Mouse (Mus musculus) embryonic facial prominence, embryonic 15.5 days (tissue): ENCODE data around the gene Pde10a. TPM values are rescaled to one million over a fixed set of nuclear protein-coding genes. Genes with fewer than 3 reads are reported as not detected.
A peak's percentile ranks its signal among the peaks of the same experiment; 100 is the strongest.

ENCODE experiments used
- ATAC-seq: fragments of 200-750 bp; cut with Nextera tagmentation; 2 replicates; pipeline ENCODE4 v1.8.0; 2017; ENCODE audit warnings: low read depth, moderate TSS enrichment; ENCODE audit not compliant: insufficient number of reproducible peaks, low FRiP score, low TSS enrichment
- H3K27ac ChIP-seq: fragments of 300-500 bp; sonication (generic); replicated peaks from 2 replicates; pipeline ENCODE4 v1.5.1; 2015; ENCODE audit warnings: mild to moderate bottlenecking, inconsistent platforms
- H3K27me3 ChIP-seq: fragments of 300-500 bp; sonication (generic); 2 replicates; pipeline ENCODE4 v1.6.1; 2015; ENCODE audit warnings: inconsistent platforms
- H3K36me3 ChIP-seq: fragments of 300-500 bp; sonication (generic); 2 replicates; pipeline ENCODE4 v1.6.1; 2015; ENCODE audit warnings: mild to moderate bottlenecking, inconsistent platforms
- H3K4me1 ChIP-seq: fragments of 300-500 bp; sonication (generic); 2 replicates; pipeline ENCODE4 v1.6.1; 2015; ENCODE audit warnings: inconsistent platforms
- H3K4me2 ChIP-seq: fragments of 300-500 bp; sonication (generic); replicated peaks from 2 replicates; pipeline ENCODE4 v1.6.1; 2015; ENCODE audit warnings: mild to moderate bottlenecking, inconsistent platforms
- H3K4me3 ChIP-seq: fragments of 300-500 bp; sonication (generic); replicated peaks from 2 replicates; pipeline ENCODE4 v1.5.1; 2015; ENCODE audit warnings: mild to moderate bottlenecking, inconsistent platforms
- H3K9ac ChIP-seq: fragments of 300-500 bp; sonication (generic); 2 replicates; pipeline ENCODE4 v1.6.1; 2015; ENCODE audit warnings: inconsistent platforms
- H3K9me3 ChIP-seq: fragments of 300-500 bp; sonication (generic); replicated peaks from 2 replicates; pipeline ENCODE4 v1.6.1; 2016; ENCODE audit warnings: inconsistent platforms
- WGBS: fragments of 180-500 bp; shearing (Covaris S2); methylation state at CpG from one replicate; pipeline ENCODE4 v1.1.7; 2015; 5-methylcytosine and 5-hydroxymethylcytosine counted together
- polyA plus RNA-seq: library from polyadenylated mRNA; unstranded; fragments of >200 nt; fragmentation: Nextera tagmentation; extraction: Ambion mirVana; gene quantifications from 2 replicates; pipeline ENCODE4 v1.2.1, GENCODE M21; 2015

The Pde10a gene
- polyA plus RNA-seq = 3.0 and 3.9 TPM in 2 replicates

GRCm38 (mm10) chr17:8525225-8525721 lies at the start of gene Pde10a:
Pde10a (plus strand) TSS chr17:8525372.
- H3K4me3 ChIP-seq = peak within 1 kb of the TSS; percentile 52
- H3K36me3 ChIP-seq = no peaks in the 10 kb centered on the region
- H3K9ac ChIP-seq = peak within 1 kb of the TSS; percentile 21; the same call in 1 of the 2 replicates
- H3K4me1 ChIP-seq = peaks cover 18% of the 10 kb centered on the region
- peak within 1 kb of the TSS; percentile 96 for H3K4me2 ChIP-seq
- H3K9me3 ChIP-seq = no peaks in the 10 kb centered on the region
- WGBS = under 1% methylated on average over 22 of the region's 22 CpGs
- peaks cover 46% of the 10 kb centered on the region for H3K27me3 ChIP-seq
- ATAC-seq = no peak
- H3K27ac ChIP-seq = peak within 1 kb of the TSS; percentile 22; the same call in 1 of the 2 replicates

GRCm38 (mm10) chr17:8478554-8478953 lies 46.6 kb upstream of the Pde10a start:
- no peaks in the 10 kb centered on the region for H3K4me1 ChIP-seq
- ATAC-seq = no peak
- no peaks in the 10 kb centered on the region for H3K27me3 ChIP-seq
- no peak overlapping the region for H3K27ac ChIP-seq
- no peak overlapping the region for H3K4me3 ChIP-seq
- no peaks in the 10 kb centered on the region for H3K36me3 ChIP-seq
- 36% methylated on average over 3 of the region's 3 CpGs for WGBS
- H3K9me3 ChIP-seq = no peaks in the 10 kb centered on the region
- H3K9ac ChIP-seq = no peak overlapping the region
- H3K4me2 ChIP-seq = no peak overlapping the region

GRCm38 (mm10) chr17:8479493-8480128 lies 45.6 kb upstream of the Pde10a start:
- H3K4me2 ChIP-seq = no peak overlapping the region
- no peaks in the 10 kb centered on the region for H3K27me3 ChIP-seq
- H3K36me3 ChIP-seq = no peaks in the 10 kb centered on the region
- H3K27ac ChIP-seq = no peak overlapping the region
- no peak overlapping the region for H3K9ac ChIP-seq
- H3K4me1 ChIP-seq = no peaks in the 10 kb centered on the region
- no peaks in the 10 kb centered on the region for H3K9me3 ChIP-seq
- WGBS = 78% methylated on average over 9 of the region's 9 CpGs
- ATAC-seq = no peak
- H3K4me3 ChIP-seq = no peak overlapping the region

- H3K4me1 ChIP-seq = no peaks in the 10 kb centered on the region
- 88% methylated on average over 10 of the region's 10 CpGs for WGBS
- no peaks in the 10 kb centered on the region for H3K9me3 ChIP-seq
- H3K4me3 ChIP-seq = no peak overlapping the region
- H3K4me2 ChIP-seq = no peak overlapping the region
- no peak for ATAC-seq
- no peak overlapping the region for H3K9ac ChIP-seq
- H3K36me3 ChIP-seq = no peaks in the 10 kb centered on the region
- no peak overlapping the region for H3K27ac ChIP-seq
- H3K27me3 ChIP-seq = no peaks in the 10 kb centered on the region
Observed at GRCm38 (mm10) chr17:8481797-8482196, 43.4 kb upstream of the Pde10a start.

- H3K4me1 ChIP-seq = peaks cover 4% of the 10 kb centered on the region; the same call in 1 of the 2 replicates
- no peak for ATAC-seq
- H3K9ac ChIP-seq = no peak overlapping the region
- no peak overlapping the region for H3K4me2 ChIP-seq
- H3K27me3 ChIP-seq = no peaks in the 10 kb centered on the region
- no peak overlapping the region for H3K27ac ChIP-seq
- H3K4me3 ChIP-seq = no peak overlapping the region
- no peaks in the 10 kb centered on the region for H3K9me3 ChIP-seq
- 81% methylated on average over 7 of the region's 7 CpGs for WGBS
- H3K36me3 ChIP-seq = no peaks in the 10 kb centered on the region
Observed at GRCm38 (mm10) chr17:8482876-8483275, 42.3 kb upstream of the Pde10a start.

- H3K27me3 ChIP-seq = no peaks in the 10 kb centered on the region
- H3K4me1 ChIP-seq = peaks cover 5% of the 10 kb centered on the region; the same call in 1 of the 2 replicates
- H3K27ac ChIP-seq = no peak overlapping the region
- no peaks in the 10 kb centered on the region for H3K36me3 ChIP-seq
- H3K4me2 ChIP-seq = no peak overlapping the region
- no peak for ATAC-seq
- H3K9me3 ChIP-seq = no peaks in the 10 kb centered on the region
- H3K9ac ChIP-seq = no peak overlapping the region
- no peak overlapping the region for H3K4me3 ChIP-seq
- WGBS = 60% methylated on average over 3 of the region's 3 CpGs
Observed at GRCm38 (mm10) chr17:8484246-8484645, 40.9 kb upstream of the Pde10a start.

- peaks cover 5% of the 10 kb centered on the region; the same call in 1 of the 2 replicates for H3K4me1 ChIP-seq
- no peak overlapping the region for H3K4me2 ChIP-seq
- H3K9ac ChIP-seq = no peak overlapping the region
- no peak overlapping the region for H3K27ac ChIP-seq
- no peak for ATAC-seq
- H3K9me3 ChIP-seq = no peaks in the 10 kb centered on the region
- H3K36me3 ChIP-seq = no peaks in the 10 kb centered on the region
- no peak overlapping the region for H3K4me3 ChIP-seq
- no peaks in the 10 kb centered on the region for H3K27me3 ChIP-seq
Observed at GRCm38 (mm10) chr17:8485146-8485545, 40.0 kb upstream of the Pde10a start.

GRCm38 (mm10) chr17:8487824-8488223 lies 37.3 kb upstream of the Pde10a start:
- peaks cover 5% of the 10 kb centered on the region; the same call in 1 of the 2 replicates for H3K4me1 ChIP-seq
- no peaks in the 10 kb centered on the region for H3K27me3 ChIP-seq
- no peak for ATAC-seq
- H3K9me3 ChIP-seq = no peaks in the 10 kb centered on the region
- no peak overlapping the region for H3K4me3 ChIP-seq
- H3K4me2 ChIP-seq = 0 out of 2 replicates have a peak overlapping the region, but pooled peaks have one; percentile 10
- H3K9ac ChIP-seq = no peak overlapping the region
- no peaks in the 10 kb centered on the region for H3K36me3 ChIP-seq
- H3K27ac ChIP-seq = no peak overlapping the region
- 42% methylated on average over 12 of the region's 12 CpGs for WGBS

GRCm38 (mm10) chr17:8490971-8491370 lies 34.2 kb upstream of the Pde10a start:
- Histone ChIP-seq H3K27ac (no peak overlapping the region), H3K4me3 (no peak overlapping the region)

GRCm38 (mm10) chr17:8493461-8493860 lies 31.7 kb upstream of the Pde10a start:
- Histone ChIP-seq H3K27ac (no peak overlapping the region), H3K36me3 (no peaks in the 10 kb centered on the region), H3K27me3 (no peaks in the 10 kb centered on the region), H3K4me3 (no peak overlapping the region), H3K4me2 (no peak overlapping the region), H3K9me3 (no peaks in the 10 kb centered on the region), H3K4me1 (no peaks in the 10 kb centered on the region), H3K9ac (no peak overlapping the region)
- no peak for ATAC-seq
- 85% methylated on average over 4 of the region's 4 CpGs for WGBS

More at GRCm38 (mm10) chr17:8490971-8491370, 34.2 kb upstream of the Pde10a start:
- H3K27me3 ChIP-seq = no peaks in the 10 kb centered on the region
- no peak overlapping the region for H3K9ac ChIP-seq
- H3K4me2 ChIP-seq = no peak overlapping the region
- peaks cover 5% of the 10 kb centered on the region; the same call in 1 of the 2 replicates for H3K4me1 ChIP-seq
- WGBS = 82% methylated on average over 5 of the region's 5 CpGs
- ATAC-seq = no peak
- H3K9me3 ChIP-seq = no peaks in the 10 kb centered on the region
- H3K36me3 ChIP-seq = no peaks in the 10 kb centered on the region

GRCm38 (mm10) chr17:8498151-8498550 lies 27.0 kb upstream of the Pde10a start:
- Histone ChIP-seq H3K4me1 (peaks cover 10% of the 10 kb centered on the region), H3K27me3 (0 out of 2 replicates have a peak, but pooled peaks cover 3% of the 10 kb centered on the region), H3K27ac (no peak overlapping the region), H3K9me3 (no peaks in the 10 kb centered on the region), H3K4me2 (no peak overlapping the region), H3K4me3 (no peak overlapping the region), H3K36me3 (no peaks in the 10 kb centered on the region), H3K9ac (no peak overlapping the region)
- no peak for ATAC-seq
- 72% methylated on average over 1 of the region's 1 CpGs for whole genome bisulfite sequencing

GRCm38 (mm10) chr17:8498655-8499054 lies 26.5 kb upstream of the Pde10a start:
- Histone ChIP-seq H3K36me3 (no peaks in the 10 kb centered on the region), H3K9ac (no peak overlapping the region), H3K27me3 (0 out of 2 replicates have a peak, but pooled peaks cover 3% of the 10 kb centered on the region), H3K4me3 (no peak overlapping the region), H3K4me1 (peaks cover 10% of the 10 kb centered on the region), H3K9me3 (no peaks in the 10 kb centered on the region), H3K4me2 (no peak overlapping the region), H3K27ac (no peak overlapping the region)
- WGBS = 52% methylated on average over 5 of the region's 5 CpGs
- no peak for ATAC-seq
